Mouse (Mus musculus): ENCODE data around the gene Pik3r5.

Pik3r5 gene

DNA sequence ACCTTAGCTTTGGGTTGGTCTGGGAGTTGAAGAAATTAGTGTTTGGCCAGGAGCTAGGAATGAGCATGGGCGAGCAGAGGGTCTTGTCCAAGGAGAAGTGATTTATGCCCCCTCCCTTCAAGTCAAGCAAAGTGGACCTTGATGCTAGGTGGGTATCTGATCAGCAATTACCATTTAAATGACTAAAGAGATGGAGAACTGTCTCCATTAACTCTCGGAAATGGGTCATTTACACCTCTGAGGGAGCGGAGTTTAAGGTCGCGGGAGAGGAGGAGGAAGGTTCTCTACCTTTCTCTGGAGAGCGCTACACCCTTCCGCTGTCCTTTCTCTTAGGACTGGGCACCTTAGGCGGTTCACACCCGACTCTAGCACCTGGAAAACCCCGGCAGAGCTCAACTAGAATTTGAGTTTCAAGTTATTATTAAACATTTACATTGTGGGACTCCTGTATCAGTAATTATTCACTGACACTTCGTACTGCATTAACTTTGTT, 31.1 kb upstream of the Pik3r5 start, which contains the start of gene Ntn1:
Gene Ntn1 (minus strand): TSS at position 97 of the 493 bp plus-strand sequence.
- DNase-seq (ENCODE audit: inconsistent ontology term), result no peak

DNA sequence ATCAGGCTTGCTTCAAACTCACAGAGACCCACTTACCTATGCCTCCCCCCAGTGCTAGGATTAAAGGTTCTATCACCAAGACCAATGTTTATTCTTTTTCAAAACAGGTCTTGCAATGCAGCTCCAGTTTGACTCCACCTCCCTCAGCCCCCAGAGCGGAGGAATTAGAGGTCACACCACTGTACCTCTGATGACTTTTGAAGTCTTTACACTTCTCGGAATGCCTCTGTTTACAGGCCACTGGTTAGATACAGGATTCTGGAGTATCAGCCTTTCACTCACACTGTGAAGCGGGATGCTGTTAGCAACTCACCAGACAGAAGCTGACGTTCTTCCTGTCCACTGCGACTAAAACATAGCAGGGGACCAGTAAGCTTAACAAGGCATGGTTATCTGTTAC, 30.5 kb upstream of the Pik3r5 start:
- DNase-seq (ENCODE audit: inconsistent ontology term), result no peak

DNA sequence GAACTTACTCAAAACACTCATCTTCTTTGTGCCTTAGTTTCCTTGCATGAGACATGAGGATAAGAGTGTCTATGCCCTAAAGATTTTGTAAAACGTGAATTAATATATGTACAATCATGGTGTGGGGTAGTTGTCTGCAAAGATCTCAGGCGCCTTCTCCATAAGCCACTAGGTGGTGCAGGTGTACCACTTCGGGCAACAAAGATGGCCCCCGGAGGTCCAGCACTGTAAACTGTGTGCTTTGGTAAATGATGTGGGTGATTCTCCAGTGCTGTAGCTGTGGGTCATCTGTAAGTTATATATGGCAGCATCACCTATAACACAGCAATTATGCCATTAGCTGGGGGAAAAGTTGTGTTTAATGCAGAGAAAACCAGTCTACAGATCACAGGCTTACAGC, 27.7 kb upstream of the Pik3r5 start:
- DNase-seq (ENCODE audit: inconsistent ontology term), result no peak

DNA sequence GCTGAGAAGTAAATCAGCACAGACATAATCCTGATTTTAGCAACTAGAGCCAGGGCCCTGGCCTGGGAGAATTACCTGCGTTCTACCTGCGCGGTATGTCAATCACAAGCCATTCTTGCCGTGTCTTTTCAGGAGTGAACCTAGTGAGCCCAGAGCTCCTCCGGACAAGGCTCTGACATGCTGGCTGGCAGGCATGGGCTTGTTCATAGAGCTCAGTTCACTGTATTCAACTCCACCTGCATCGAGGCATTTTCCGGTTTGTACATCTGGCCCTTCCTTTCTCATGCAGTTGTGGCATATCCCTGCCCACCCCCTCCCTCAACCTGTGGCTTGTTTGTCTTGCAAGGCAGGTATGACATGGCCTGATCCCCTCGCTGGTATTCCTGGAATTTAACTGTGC, 26.3 kb upstream of the Pik3r5 start:
- no peak for DNase-seq (ENCODE audit: inconsistent ontology term)

DNA sequence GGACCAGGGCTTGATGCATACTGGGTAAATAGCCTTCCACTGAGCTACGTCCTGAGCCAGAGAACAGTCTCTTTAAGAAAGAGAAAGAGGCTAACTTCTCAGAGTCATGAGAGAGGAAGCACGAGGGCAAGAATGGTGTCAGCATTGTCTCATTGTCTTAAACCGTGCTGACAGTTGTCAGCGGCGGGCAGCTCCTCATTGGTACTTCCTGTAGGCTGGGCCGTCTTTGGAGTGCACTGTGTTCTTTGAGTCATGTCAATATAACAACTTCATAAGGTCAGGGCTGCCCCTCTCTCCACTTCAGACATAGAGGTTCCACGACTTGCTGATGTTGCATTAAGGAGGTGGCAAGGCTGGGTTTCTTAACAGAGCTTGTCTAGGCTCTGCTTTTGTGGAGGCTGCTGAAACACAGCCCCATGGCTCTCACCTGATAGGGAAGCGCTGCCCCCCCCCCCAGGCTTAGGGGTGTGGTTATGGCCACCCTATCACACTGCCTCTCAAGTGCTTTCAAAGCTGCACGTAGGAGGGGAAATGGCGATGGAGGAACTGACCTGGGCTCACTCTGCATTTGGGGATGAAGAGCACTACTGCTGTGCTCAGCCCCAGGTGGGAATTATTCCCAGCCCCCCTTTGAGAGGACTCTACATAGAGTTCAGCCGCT, 24.5 kb upstream of the Pik3r5 start:
- no peak for DNase-seq (ENCODE audit: inconsistent ontology term)

DNA sequence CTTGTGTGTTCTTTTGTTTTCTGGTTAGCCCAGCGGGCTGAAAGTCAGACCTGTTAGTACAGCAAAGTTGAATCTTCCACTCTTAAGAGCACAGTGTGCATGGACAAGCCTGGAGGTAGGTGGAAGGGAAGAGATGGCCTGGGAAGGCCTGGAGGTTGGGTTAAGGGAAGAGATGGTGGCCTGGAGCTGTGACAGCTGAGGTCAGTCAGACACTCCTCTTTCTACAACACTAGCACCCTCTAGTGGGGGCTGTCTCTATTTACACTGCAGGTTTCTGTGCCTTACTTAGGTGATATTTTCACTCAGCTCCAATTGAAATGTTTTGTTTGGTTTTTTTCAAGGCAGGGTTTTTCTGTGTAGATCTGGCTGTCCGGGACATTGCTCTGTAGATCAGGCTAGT, 23.8 kb upstream of the Pik3r5 start:
- peak; percentile 33 for DNase-seq (ENCODE audit: inconsistent ontology term)

DNA sequence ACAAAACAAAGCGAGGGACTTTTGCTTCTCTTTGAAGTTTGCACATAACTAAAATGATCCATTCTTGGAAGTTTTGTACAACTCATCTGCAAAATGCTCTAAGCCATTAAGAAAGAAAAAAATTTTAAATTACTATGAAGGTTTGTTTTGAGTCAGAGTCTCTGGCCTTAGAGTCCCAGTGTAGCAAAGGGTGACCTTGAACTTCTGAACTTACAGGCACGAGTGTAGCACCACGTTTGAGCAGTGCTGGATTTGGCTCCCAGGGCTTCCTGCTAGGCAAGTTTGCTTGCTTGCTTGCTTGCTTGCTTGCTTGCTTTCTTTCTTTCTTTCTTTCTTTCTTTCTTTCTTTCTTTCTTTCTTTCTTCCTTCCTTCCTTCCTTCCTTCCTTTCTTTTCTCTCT, 14.9 kb upstream of the Pik3r5 start:
- no peak for DNase-seq (ENCODE audit: inconsistent ontology term)

DNA sequence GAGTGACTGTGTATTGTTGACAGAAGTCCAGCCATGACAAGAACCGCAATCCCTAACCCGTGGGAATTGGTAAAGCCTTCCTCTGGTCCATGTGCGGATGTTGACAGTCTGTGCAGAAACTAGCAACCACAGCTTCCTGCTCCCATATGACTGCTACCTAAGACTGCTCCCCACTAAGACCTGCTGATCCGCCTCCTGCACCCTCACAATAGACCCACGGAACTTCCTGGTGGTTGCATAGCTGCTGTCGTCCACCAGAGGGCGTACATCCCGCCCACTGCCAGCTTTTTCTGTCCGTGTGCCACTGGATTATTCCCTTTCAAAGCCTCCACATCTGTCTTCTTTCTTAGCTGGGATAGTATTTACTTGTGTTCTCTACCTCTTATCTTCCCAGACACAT, 14.1 kb upstream of the Pik3r5 start:
- DNase-seq (ENCODE audit: inconsistent ontology term), result no peak

DNA sequence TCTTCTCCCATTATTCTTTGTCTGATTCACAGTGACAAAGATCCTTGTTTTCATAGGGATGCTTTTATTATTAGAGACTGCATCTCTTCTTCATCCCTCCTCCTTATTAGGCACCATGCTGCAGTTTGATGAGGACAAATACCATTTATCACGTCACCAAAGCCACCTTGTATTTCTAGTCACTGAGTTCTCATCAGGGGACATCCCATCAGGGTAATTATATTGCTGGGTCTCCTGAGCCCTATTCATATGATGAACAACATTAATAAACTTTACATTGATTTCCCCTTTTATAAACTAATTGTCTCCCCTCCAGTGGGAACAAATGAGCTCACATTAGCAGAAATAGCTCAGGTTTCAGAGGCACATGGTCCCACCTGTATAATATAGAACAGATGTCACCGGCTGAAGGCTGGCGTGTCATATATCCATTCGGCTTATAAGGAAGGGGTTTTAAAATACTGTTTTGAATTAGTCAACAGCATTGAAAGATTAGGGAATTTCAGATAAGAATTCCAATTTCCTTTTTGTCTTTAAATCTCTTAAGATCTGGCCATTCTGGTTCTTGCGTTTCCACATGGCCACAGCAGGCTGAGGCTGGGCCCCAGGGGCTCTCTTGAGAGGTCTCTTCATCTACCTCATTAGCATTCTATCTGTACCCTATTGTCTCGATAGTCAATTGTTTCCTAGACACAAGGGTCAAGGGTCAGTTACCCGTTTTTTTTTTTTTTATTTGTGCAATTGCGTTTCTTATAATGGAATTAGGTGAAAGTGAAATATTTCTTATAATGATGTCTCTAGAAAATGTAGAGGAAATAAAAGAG, 6.2 kb upstream of the Pik3r5 start:
- DNase-seq (ENCODE audit: inconsistent ontology term), result no peak

DNA sequence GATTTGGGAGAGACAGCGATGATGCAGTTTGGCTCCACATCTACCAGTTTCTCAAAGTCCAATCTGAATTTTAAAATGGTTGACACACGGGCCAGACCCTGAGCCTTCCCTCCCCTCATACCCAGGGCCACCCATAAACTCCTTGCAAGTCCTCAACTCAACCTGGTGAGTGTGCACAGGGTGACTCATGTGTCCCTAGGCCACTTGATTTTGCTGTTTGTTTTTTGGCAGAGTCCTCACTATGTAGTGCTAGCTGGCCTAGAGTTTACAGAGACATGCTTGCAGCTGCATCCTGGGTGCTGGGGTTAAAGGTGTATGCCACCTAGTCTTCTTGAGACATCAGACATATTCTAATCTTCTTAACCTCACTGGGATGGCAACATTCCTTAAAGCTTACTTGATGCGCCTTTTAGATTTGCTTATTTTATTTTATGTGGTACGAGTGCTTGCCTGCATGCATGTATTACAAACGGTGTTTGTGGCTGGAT, 4.8 kb upstream of the Pik3r5 start:
- DNase-seq (ENCODE audit: inconsistent ontology term), result no peak

DNA sequence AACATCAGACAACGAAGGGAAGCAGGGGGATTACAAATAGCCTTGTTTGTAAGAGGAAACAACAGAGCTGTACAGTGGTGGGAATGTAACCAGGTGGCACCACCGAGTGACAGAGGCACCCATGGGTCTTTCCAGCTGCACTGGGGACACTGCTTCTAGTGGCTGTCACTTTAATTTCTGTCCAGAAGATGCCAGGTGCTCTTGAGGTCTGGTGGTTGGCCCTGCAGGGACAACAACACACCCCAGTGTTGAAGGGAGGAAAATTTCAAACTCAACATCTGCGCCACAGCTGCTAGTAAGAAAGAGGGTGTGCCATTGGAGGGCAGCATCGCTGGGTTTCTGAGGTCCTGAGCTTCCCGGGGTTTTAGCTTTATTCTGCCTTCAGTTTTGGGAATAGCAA, 1.3 kb upstream of the Pik3r5 start:
- DNase-seq (ENCODE audit: inconsistent ontology term), result no peak

DNA sequence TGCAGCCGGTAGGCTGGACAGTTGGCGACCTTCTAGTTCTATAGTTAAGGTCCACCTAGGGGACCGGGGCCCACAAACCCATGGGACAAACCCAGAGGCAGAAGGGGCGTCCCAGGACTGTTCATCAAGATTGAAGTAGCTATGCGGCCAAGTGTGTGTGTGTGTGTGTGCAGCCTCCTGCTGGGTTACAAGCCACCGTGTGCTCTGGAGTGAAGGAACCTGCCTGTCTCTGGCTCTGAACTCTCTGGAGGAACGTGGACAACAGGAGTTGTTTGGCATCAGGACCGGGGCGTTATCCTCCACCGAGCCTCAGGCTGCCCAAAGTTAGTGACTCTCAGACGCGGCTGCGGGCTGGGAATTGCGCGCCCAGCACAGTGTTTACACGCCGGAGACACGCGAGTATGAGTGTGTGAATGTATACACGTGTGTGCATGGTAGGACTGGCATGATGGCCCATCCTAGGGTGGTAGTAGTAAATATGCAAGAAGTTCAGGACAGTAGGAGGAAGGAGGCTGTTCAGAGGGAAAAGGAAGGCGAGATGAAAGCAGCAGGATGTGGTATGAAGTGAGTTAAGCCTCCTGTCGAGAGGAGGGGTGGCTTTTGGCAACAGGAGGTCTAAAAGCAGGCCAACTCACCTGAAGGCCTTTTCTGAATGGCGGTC, 570 bp downstream of the Pik3r5 start:
- DNase-seq (ENCODE audit: inconsistent ontology term), result no peak

DNA sequence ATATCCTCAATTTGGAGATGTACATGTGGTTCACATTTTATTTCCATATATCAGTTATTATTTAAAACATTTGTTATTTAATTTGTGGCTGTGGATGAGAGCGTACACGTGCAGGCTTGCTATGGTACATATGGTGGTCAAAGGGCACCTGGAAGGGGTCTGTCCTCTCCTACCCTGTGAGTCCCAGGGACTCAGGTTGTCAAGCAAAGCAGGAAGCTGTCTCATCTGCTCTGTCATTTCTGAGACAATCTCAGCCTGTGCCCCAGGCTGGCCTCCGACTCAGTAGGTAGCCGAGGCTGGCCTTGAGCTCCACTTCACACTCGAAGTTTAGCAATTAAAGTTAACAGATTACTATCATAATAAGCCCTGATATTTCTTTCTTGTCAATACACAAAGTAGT, 1.6 kb downstream of the Pik3r5 start:
- no peak for DNase-seq (ENCODE audit: inconsistent ontology term)

DNA sequence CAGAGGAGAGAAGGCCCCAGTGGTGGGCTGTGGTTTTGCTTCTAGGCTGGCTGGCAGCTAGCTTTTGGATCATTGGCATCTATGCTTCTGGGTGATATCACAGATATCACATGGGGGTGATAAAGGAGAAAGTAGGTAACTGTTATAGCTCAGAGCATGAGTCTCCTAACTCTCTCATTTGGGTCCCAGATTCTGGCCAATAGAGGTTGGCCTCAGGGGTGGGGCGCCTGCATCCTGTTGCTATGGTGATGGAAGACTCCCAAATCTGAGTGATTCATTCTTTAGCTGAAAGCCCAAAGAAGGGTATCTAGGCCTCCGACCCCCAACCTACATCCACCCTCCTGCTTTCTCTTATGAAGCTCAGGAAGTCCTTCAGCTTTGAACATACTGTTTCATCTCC, 2.8 kb downstream of the Pik3r5 start:
- no peak for DNase-seq (ENCODE audit: inconsistent ontology term)

DNA sequence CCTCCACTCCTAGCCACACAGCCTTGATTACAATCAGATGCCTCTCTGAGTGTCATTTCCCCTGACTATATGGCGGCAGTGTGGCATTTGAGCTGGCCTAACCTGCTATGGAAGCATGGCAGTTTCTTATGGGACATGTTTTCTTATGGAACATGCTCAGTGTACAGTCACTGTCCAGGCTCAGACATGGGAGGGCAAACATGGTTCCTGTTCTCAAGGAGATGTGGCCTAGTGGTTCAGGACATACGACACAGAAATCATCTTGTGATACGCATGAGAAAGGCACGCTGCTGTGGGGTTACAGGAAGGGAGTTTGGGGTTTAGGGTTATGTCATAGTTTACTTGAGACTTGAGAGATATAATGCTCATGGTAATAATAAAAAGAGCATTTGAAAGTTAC, 3.7 kb downstream of the Pik3r5 start:
- no peak for DNase-seq (ENCODE audit: inconsistent ontology term)

DNA sequence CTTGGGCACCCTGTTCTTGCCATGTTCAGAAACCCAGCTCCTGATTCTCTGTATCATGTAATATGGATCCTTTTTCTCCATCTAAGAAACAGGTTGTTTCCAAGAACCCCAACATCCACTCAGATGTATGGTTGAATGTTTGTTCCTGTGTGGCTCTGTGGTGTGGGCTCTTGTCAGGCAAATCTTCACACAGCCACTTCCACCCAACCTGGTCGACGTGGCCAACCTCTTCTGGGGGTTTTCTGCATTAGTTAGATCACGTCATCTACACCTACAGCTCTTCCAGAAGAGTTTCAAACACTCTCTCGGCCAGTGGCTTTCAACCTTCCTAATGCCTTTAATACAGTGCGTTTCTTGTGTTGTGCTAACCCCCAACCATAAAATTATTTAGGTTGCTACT, 4.5 kb downstream of the Pik3r5 start:
- DNase-seq (ENCODE audit: inconsistent ontology term), result no peak

DNA sequence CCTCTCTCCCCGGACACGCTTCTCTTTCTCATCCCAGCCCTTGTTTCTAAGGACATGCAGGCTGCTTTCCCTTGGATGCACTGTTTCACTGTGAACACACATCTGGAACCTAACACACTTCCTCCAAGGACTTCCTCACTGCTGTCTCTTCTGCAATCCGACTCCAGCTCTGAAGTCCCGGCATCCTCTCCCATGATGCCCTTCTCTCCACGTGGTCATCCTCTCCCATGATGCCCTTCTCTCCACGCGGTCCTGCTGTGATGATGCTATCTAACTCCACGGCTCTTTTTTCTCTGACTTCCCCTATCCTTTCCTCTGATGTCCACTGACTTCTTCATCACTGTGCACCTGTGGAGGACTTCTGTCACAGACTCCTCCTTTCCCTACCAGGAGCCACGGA, 8.2 kb downstream of the Pik3r5 start:
- no peak for DNase-seq (ENCODE audit: inconsistent ontology term)

DNA sequence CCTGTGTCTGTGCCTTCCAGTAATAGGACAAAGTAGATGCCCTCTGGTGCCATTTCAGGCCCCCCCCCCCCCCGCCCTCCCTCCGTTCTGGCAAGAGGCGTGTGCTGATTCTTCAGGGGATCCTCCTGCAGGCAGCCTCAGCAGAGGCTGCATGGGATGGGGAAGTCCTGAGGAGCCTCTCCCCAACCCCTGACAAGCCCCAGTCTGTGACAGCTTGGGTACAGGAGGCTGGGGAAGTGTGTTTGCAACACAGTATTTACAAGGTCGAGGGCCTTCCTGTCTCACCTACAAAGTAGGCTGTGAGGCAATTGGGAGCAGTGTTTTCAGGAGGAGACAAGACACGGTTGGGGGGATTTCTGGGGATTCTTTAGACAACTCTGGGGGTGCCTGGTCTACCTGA, 9.0 kb downstream of the Pik3r5 start:
- DNase-seq (ENCODE audit: inconsistent ontology term), result no peak

DNA sequence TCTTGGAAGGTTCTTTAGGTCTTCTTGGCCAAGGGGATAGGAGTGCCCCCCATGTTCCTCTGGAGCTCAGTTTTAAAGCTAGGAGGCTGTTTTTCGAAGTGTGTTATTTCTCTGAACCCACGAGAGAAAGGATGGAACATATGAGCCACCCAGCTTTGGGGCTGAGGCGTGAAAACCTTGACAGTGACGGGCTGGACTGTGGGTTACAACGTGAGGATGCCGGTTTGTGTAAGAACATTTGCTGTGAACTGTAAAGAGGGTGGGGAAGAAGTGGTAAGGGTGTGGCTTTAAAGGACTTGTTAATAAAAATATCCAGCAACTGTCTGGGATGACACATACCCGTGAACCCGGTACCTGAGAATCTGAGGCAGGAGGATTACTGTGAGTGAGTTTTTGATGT, 10.4 kb downstream of the Pik3r5 start:
- no peak for DNase-seq (ENCODE audit: inconsistent ontology term)

DNA sequence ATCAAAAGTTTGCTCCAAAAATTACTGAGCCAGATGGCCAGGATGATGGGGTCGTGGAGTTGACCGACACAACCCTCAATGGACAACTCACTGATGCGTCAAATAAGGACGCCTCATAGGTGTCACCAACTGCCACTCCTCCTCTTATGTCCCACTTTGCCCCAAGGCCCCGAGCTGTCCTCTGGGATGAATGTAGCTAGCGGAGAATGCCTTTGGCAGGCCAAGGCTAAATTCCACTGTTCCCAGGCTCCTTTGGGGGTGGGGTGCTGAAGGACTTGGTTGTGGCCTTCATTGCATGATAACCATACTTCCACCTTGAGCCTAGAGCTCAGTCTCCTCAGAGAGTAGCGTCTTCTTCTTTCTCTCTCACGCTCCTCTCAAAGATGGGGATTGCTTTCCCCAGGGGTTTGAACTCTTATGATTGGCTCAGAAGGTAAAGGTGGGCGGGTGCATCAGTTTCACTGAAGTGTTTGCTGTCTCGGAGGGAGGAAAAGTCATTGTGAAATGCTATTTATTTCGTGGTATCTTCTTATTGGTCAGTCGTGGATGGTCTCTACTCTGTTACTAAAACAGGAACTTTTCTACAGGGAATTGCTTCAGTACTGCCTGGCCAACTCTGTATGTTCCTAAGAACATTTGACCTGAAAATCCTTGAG, 11.2 kb downstream of the Pik3r5 start:
- no peak for DNase-seq (ENCODE audit: inconsistent ontology term)

DNA sequence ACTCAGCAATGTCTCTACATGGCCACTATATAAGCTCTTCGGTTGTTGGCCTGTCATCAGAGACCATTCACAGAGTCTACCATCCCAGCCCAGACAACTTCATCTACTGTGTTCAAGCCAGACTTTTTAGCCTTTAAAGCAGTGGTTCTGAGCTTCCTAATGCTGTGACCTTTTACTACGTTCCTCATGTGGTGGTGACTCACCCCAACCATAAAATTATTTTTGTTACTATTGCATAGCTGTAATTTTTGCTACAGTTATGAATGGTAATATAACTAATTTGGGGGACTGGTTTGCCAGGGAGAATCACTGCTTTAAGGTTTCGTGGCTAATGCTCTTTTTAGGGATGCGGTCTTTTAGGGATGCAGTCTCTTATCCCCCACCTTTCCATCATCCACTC, 14.0 kb downstream of the Pik3r5 start:
- no peak for DNase-seq (ENCODE audit: inconsistent ontology term)

DNA sequence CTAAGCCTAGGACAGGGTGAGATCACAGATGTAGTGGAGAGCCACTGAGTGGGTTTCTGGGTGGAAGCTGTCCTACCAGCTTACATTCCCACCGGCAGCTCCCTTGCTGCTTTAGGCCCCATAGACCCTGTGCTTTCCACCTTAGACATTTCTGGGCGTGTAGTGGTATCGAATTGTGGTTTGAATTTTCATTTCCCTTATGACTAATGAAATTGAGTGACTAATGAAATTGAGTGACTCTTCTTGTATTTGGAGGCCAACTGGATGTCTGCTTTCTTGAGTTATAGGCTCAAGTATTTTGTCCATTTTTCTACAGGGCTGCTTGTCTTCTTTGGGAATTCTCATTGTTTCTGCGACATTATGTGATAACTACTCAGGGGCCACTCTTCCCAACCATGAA, 14.6 kb downstream of the Pik3r5 start:
- DNase-seq (ENCODE audit: inconsistent ontology term), result no peak

Data from Muller cell, postnatal 12 days (primary cell).